Mouse (Mus musculus) heart, adult 2 months (tissue): ENCODE results near the gene Pde6d.

ENCODE experiments used
- CTCF ChIP-seq: fragments of 200-600 bp; IDR thresholded peaks from 2 replicates; pipeline ENCODE4 v1.8.1; 2022; ENCODE audit warnings: antibody characterized with exemption, mild to moderate bottlenecking, moderate library complexity
- EP300 ChIP-seq: fragments of 200-500 bp; IDR thresholded peaks from 2 replicates; pipeline ENCODE4 v1.6.1; 2011; ENCODE audit warnings: low read depth, low read length, control low read depth; ENCODE audit not compliant: insufficient read depth
- POLR2A ChIP-seq: fragments of 200-500 bp; IDR thresholded peaks from 2 replicates; pipeline ENCODE4 v1.6.1; 2011; ENCODE audit warnings: mild to moderate bottlenecking, low read depth, low read length, control low read depth; ENCODE audit not compliant: insufficient read depth

- TF ChIP-seq CTCF (peak; percentile 86), POLR2A (no peak), EP300 (peak; percentile 75; the same call in 1 of the 2 replicates)
Measured at GRCm38 (mm10) chr1:86499903-86500302, 82.5 kb downstream of the Pde6d start.
